ENCODE assay signal across 20 mouse cellular contexts in the genomic region with DNA sequence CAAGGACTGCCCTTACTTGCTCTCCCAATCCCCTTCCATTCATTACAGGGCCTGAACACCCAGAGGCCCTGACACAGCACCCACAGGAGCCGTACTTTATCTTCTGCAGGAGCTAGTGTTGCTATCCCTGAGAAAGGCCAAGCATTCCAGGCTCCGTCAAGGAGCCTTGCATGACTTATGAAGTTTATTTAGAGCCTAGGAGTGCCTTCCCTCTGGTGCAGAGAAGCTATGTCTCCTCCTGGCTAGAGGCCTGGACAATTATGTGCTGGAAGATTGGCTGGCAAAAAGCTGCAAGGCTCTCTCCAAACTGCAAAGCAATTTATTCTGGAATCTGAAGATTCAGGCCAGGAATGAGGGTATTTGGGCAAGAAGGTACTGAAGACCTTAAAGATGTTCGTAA.
DNase-seq lines count a peak whose midpoint lies in the region; ATAC-seq and TF ChIP-seq lines count a peak whose summit lies in the region.
"Had no signal": no experiment of that assay in that cellular context is flagged by ENCODE, and none has a peak within 500 bp of the region (broad histone marks: within the 10 kb centered on the region; RNA-seq: fewer than 3 reads in every experiment).

No protein-coding gene starts in this region.

- H3K9ac ChIP-seq in lung, embryonic 16.5 days (ENCODE audit: low read length): no peak overlapping the region
- H3K9ac ChIP-seq in hindbrain, embryonic 12.5 days: no peak overlapping the region
- H3K9ac ChIP-seq: forebrain, embryonic 12.5 days; hindbrain, embryonic 14.5 days; midbrain, embryonic 12.5 days; neural tube, embryonic 13.5 days had no signal

- 42% methylated on average over 3 of the region's 3 CpGs for WGBS in lung, embryonic 16.5 days
- 80% methylated on average over 3 of the region's 3 CpGs for WGBS in hindbrain, embryonic 12.5 days

- no peak overlapping the region for H3K4me3 ChIP-seq in gastrocnemius, adult 2 months
- H3K4me3 ChIP-seq in lung, embryonic 16.5 days (ENCODE audit: low read length): no peak overlapping the region
- no peak overlapping the region for H3K4me3 ChIP-seq in hindbrain, embryonic 12.5 days
- H3K4me3 ChIP-seq: forebrain, embryonic 12.5 days; midbrain, embryonic 12.5 days; neural tube, embryonic 13.5 days had no signal

- no peaks in the 10 kb centered on the region for H3K36me3 ChIP-seq in lung, embryonic 16.5 days (ENCODE audit: control insufficient read depth, insufficient read depth, low read length)
- no peaks in the 10 kb centered on the region for H3K36me3 ChIP-seq in hindbrain, embryonic 12.5 days
- H3K36me3 ChIP-seq: forebrain, embryonic 12.5 days; midbrain, embryonic 12.5 days; neural tube, embryonic 13.5 days had no signal

- peak; percentile 61 for ATAC-seq in lung, embryonic 16.5 days (ENCODE audit: low read depth)
- no peak for ATAC-seq in hindbrain, embryonic 12.5 days (ENCODE audit: low FRiP score)
- no peak for ATAC-seq in granulocyte monocyte progenitor cell, adult 5-6 weeks (replicated peaks; ENCODE audit: poor library complexity, severe bottlenecking)

- TF ChIP-seq CTCF in gastrocnemius, adult 2 months (IDR thresholded peaks at IDR 0.05): no peak

- DNase-seq in gastrocnemius, adult 2 months: no peak
- DNase-seq in gastrocnemius, postnatal 36 days: no peak
- DNase-seq in urinary bladder, postnatal 14 days (ENCODE audit: low spot score): peak; percentile 13
- no peak for DNase-seq in urinary bladder, adult 18-20 months (ENCODE audit: low spot score in 2 of 2)
- no peak for DNase-seq in retina, embryonic 14.5 days (ENCODE audit: low spot score)
- DNase-seq: adrenal gland, postnatal 25 days; cerebellum, adult 18-20 months; kidney, adult 9 months; layer of hippocampus, postnatal 36 days; right cerebral cortex, postnatal 25 days; thymus, postnatal 25 days had no signal

- H3K9me3 ChIP-seq in lung, embryonic 16.5 days (ENCODE audit: control insufficient read depth, low read length): no peaks in the 10 kb centered on the region
- no peaks in the 10 kb centered on the region for H3K9me3 ChIP-seq in hindbrain, embryonic 12.5 days (replicated peaks)
- H3K9me3 ChIP-seq: forebrain, embryonic 12.5 days; midbrain, embryonic 12.5 days; neural tube, embryonic 13.5 days had no signal

- peaks cover 4% of the 10 kb centered on the region for H3K4me1 ChIP-seq in lung, embryonic 16.5 days (replicated peaks; ENCODE audit: control insufficient read depth, insufficient read depth, low read length)
- no peaks in the 10 kb centered on the region for H3K4me1 ChIP-seq in hindbrain, embryonic 12.5 days
- H3K4me1 ChIP-seq: forebrain, embryonic 12.5 days; midbrain, embryonic 12.5 days; neural tube, embryonic 13.5 days had no signal

- intact Hi-C loops in gastrocnemius, adult 2 months (cut with DNase I): no loop called here
- intact Hi-C loops in gastrocnemius, postnatal 36 days (cut with DNase I): no loop called here

- no peak overlapping the region for H3K4me2 ChIP-seq in lung, embryonic 16.5 days (ENCODE audit: low read depth, low read length)
- no peak overlapping the region for H3K4me2 ChIP-seq in hindbrain, embryonic 12.5 days (replicated peaks)
- H3K4me2 ChIP-seq: forebrain, embryonic 12.5 days; hindbrain, embryonic 14.5 days; midbrain, embryonic 12.5 days; neural tube, embryonic 13.5 days had no signal

- H3K27ac ChIP-seq in gastrocnemius, adult 2 months: 0 out of 2 replicates have a peak overlapping the region, but pooled peaks have one; percentile 12
- peak overlapping the region; percentile 56 for H3K27ac ChIP-seq in lung, embryonic 16.5 days (ENCODE audit: low read length)
- no peak overlapping the region for H3K27ac ChIP-seq in hindbrain, embryonic 12.5 days
- H3K27ac ChIP-seq: forebrain, embryonic 12.5 days; hindbrain, embryonic 14.5 days; macrophage; midbrain, embryonic 12.5 days; neural tube, embryonic 13.5 days had no signal

- H3K27me3 ChIP-seq in lung, embryonic 16.5 days (ENCODE audit: control insufficient read depth, insufficient read depth, low read depth, low read length): no peaks in the 10 kb centered on the region
- H3K27me3 ChIP-seq in hindbrain, embryonic 12.5 days: no peaks in the 10 kb centered on the region
- H3K27me3 ChIP-seq: CH12.LX; forebrain, embryonic 12.5 days; neural tube, embryonic 13.5 days had no signal
